Mouse (Mus musculus) heart, adult 11 months (tissue): ENCODE data around the gene Fdxr.

Experiments used
- DNase-seq: peaks from one replicate; pipeline ENCODE4 v3.0.0; 2022

The Fdxr gene

DNA sequence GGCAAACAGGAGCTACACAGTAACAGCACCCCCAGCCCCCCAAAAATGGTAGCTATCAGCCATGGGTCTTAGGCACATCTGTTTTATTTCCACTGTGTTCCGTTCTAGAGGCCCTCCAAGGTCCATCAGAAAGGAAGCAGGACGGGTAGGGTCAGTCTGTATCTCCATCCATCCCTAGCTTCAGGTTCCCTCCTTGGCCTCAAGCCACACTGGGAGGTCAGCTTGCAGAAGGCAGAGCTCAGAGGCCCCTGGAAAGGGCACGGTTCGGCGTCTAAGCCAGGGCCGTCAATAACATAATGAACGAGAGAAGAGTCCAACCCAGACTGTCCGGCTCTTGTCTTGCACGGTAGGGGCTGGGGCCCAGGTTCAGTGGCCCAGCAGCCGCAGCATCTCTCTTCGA is 8.9 kb downstream of the Fdxr start:
- DNase-seq = no peak

DNA sequence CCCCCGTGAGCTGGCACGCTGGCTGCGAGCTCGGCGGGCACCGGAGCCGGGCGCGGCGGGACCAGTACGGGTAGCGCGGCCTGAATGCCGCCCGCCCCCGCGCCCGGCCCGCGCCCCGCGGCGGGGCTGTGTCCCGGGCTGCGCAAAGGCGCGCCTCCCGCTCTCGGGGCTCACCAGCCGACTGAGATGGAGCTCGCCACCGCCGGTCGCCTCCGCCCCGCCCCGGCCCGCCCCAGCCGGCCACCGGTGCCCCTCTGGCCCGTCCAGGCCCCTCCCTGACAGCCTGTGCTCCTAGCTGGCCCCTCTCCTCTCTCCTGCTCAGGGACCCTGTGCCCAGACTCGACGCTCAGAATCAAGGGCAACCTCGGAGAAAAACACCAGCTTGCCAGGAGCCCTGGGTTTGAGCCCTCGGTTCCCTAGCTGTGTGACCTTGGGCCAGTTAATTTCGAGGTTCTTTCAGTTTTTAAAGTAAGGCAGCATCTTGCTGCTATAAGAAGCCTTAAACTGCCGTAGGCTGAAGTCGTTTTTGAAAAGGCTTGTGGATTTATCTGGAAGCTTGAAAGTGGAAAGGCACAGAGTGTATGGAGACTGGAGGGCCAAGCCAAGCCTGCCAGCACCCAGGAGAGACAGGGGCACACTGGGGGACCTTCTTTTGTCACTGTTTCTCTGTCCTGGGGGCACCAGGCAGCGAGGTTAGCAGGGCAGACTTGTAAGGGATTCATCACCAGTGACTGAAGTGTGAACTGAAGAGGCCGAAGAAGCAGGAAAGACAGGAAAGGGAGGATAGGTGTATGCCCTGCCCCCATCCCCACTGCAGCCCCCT is 9.6 kb downstream of the Fdxr start, which contains the start of gene Grin2c:
Gene Grin2c (minus strand): TSS at position 183 of the 823 bp plus-strand sequence.
- DNase-seq = no peak

DNA sequence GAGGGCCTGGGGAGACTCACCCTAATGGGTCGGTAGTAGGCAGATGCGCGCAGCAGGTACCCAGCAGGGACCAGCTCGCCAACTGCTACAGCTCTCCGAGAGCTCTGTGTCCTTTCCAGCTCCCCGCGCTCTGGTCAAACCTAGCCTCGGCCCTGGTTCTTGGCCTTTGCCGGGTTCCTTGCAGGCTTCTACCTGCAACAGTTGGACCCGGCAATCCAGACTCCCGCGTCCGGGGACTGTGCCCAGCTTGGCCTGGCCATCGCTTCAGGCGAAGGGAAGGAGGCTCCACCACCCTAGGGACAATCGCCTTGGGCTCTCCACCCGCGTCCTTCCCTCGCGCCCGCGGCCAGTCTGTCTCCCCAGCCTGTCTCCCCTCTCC is 10.5 kb downstream of the Fdxr start:
- no peak for DNase-seq

DNA sequence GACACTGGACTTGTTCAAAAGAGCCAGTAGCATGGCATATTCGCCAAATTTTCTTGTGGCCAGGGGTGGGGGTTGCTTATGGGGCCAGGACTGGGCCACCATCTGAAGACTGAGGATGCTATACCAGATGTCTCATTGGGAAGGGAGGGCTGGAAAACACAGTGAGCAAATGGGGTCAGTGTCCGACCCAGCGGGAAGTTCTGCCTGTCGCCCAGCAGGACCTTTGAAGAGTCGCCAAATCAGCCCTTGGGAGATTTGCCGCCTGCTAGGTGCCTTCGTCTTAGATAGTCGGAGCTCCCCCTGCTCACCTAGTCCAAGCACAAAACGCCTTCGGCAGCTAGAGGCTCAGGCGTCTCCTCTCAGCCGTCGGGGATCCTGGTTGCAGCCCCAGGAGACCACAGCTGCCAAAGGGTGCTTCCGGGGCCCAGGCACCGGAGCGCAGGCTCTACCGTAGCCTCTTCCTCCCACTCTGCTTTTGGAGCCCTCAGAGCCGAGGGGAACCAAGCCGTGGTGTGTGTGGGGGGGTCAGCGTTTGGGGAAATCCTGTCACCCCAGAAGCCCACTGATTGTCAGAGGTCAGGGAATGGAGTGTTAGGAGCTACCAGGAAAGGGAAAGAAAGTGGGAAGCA is 11.0 kb downstream of the Fdxr start:
- no peak for DNase-seq

DNA sequence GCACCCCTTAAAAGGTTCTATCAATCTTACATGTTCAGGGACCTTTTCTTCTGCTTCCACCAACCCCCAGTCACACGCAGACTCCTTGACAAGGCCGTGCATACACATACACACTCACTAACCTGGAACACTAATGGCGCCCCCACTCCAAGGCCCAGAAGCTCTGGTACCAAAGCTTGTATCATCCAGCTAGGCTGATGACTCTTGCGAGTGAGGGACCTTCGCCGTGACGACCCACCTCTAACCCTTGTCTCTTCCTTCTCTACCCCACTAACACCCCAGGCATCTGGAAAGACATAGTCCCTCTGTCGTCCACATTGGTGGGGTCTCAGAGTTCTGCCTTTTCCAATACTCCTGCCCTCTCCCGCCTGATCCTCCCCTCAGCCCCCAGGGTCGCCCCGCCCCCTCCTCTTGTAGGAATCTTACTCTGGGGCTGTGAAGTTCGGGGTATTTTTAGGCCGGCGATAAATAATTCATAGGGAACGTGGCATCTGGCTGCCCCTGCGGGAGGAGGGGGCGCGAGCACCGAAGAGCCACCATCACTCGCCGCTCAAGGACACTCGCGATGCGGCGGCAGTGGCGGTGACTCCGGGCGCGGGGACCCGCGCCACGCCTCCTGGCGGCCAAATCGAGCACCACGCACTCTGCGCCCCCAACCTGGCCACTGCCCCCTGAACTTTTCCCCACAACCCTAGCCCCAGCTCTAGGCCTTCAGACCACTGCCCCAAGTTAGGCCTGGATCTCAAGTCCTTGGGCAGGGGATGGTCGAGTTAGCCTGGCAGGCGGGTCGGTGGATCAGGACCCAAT is 11.8 kb downstream of the Fdxr start:
- no peak for DNase-seq

DNA sequence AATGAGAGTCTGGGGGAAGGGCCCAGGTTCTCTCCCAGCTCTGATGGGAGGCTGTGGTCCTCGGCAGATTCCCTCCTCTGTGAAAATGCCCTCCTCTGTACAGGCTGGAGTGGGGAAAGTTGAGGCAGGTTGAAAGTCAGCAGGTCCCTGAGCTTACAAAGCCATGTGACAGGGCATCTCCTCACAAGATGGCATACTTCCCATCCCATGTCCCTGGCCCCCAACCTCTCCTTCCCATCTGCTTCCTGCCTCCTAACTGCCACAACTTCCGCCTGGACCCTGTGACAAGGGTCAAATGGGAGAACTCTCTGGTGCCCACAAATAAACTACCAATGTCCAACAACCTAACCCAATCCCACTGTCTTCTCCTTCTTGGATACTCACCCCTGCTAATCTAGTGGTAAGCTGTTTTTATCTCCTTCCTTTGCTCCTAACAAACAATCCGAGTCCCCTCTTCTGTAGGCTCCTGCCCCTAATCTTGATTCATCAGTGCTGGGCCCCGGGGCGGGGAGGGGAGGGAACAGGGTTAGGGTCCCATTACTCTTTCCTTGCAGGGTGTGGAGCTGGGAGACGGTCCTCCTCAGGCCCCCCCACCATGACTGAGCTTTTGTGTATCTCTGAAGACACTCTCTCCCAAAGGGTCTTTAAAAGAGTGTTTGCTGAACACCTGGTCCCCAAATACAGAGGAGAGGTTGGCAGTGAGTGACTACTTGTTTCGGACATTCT is 12.6 kb downstream of the Fdxr start:
- no peak for DNase-seq

DNA sequence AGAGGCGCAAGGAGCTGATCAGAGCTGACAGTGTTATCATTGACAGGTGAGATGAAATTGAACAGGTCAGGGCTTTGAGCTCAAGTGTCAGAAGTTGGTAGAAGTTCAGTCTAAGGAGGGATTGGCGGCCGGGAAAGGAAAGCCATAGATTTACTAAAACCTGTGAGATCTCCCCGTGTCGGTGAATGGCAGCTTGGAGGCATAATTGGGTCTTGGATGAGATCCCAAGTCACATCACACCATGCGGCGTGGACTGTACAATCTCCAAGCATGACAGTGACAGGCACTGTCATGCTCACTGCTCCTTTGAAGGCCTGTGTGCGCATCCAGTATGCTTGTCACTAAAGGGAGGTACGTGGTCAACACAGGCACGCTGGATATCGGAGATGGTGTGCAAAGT is 13.9 kb downstream of the Fdxr start:
- no peak for DNase-seq

DNA sequence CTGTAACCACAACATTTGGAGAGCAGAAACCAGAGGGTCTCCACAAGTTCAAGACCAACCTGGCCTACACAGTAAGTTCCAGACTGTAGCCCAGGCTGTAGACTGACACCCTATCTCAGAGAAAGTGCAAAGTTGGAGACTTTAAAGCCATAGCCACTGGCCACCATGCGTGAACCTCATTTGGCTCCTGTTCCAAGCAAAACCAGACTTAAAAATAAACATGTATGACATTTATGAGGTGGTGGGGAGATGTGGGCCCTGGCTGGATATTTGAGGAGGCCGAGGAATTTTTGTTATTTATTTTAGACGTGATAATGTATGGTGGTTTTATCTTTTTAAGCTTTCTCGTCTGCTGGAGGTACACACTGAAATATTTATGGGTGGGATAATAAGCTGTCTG is 17.7 kb downstream of the Fdxr start:
- DNase-seq = no peak

DNA sequence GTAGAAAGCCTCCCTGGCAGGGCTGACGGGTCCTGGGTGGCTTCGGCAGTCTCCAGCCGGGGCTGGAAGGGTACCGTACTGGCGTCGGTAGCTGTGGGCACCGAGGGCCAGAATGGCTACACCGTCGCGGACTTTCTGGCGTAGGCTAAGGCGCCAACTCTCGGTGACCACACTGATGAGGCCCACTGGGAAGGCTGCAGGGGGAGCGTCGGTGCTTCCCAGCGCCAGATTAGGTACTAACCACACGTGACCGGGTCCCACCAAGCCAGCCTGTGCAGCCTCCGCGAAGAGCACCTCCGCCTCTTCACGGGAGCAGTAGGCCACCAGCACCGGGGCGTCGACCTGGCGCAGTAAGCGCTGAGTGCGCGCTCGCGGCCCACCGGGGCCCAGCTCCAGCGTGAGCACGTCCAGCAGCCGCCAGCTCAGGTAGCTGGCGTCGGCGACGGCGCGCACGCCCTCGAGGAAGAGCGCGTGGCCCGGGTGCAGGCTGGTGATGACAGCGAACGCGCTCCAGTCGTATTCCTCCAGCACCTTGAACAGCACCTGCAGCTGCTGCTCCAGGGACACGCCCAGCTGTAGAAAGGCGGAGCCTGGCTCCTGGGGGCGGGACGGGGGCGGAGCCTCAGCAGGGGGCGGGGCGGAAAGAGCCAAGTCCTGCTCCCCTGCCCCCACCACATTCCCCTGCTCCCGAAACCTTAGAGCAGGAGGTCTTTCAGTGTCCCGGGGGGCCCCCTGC is 18.9 kb downstream of the Fdxr start:
- no peak for DNase-seq

DNA sequence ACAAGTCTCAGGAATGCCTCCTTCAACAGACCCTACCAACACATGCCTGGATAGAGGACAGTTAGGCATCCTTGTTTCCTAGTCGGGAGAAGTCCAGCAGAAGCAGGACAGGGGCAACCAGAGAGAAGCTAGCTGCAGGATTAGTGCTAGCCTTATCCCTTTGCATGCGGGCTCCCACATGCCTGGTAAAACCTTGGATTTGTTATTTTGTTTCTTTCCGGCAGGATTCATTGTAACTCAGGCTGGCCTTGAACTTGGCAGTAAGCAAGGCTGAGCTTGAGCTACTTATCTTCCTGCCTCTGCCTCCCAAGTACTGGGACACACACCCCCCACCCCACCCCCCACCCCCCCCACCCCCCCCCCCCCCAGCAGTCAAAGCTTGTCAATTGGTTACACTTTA is 25.6 kb downstream of the Fdxr start:
- no peak for DNase-seq

DNA sequence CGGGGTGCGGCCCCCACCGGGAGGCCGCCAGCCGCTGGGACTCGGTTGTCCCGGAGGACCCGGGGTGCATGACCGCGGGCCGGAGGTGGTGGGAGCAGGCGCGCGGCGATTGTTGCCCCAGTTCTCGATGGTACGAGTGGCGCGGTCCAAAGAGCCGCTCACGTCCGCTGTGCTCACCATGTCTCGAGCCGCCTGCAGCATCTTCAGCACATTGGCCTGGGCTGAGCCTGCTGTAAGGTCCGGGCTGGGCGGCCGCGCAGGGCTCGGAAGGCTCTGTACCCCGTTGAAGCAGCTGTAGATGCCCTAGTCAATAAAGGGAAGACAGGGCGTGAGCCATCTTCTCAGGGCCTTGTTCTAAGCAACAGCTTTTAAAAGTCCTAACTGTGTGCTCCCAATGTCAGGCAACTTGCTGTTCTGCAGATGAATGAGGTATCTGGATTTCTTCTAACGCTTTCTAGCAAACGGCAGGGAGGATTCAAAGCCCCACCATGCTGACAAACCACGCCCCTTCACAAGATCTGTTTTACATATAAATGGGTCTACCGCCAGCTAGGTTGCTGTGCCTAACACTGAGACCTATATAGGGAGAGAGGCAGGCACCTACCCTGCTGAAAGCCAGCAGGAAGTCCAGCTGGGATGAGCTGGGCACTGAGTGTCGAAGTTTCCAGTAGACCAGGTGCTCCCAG is 26.3 kb downstream of the Fdxr start:
- no peak for DNase-seq

DNA sequence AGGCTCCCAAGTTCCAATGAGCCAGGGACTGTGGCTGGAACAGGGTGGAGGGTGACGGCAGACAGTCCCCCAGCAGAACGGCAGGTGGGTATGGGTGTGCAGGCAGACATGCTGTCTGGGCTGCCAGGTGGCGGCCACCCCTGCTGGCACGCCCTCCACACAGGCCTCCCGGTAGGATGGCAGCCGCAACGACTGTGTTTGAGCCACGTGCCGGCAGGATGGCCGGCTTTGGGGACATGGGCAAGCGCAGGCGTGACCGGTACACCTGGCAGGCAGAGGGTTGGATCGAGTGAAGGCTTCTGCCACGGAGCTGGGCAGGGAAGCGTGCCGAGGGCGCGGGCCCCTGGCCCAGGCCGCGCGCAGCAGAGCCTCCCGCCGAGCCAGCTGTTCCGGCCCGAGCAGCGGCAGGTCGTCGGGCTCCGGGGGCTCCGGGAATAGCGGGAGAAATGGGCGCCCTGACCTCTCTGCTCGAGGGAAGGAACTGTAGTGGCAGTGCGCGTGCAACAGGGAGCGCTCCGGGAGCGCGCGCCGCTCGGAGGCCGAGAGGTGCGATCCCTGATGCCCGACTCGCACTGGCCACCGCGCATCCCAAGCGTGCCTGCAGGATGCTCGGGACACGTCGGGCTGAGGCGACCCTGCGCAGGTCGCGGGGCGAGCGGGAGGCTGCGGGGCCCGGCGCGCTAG is 27.0 kb downstream of the Fdxr start:
- no peak for DNase-seq

DNA sequence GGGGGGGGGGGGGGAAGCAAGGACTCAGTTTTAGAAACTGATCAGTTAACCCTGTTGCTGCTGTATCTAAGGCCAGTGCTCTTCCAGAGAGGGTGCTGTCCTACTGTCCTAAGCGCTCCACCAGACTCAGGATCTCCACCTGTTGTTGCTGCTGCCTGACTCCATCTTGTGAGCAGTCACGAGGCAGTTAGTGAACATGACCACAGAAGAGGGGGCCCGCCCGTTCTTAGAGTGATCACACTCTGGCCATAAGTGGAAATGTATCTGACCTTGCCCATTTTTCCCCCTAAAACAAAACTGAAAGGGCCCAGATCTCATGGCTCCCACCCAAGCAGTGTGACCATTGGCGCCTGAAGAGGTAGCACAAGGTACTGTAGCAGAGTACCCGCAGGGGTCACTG is 28.9 kb downstream of the Fdxr start:
- DNase-seq = no peak

DNA sequence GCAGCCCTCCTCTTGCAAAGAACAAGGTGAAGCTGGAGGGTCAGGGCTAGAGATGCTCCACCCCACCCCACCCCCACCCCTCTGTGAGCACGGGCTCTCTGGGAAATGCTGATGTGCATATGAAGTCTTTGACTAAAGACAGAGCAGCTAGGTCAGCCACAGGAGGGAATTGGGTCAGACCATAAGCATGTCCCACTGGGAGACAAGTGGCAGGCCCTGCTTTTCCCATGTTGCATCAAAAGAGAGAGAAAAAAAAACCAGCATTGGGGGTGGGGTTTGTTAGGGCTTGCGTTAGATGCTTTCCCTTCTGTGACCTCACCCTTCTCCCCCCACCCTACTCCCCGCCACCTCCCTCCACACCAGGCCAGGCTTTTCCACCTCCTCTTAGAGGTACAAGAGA is 29.6 kb downstream of the Fdxr start:
- DNase-seq = no peak

DNA sequence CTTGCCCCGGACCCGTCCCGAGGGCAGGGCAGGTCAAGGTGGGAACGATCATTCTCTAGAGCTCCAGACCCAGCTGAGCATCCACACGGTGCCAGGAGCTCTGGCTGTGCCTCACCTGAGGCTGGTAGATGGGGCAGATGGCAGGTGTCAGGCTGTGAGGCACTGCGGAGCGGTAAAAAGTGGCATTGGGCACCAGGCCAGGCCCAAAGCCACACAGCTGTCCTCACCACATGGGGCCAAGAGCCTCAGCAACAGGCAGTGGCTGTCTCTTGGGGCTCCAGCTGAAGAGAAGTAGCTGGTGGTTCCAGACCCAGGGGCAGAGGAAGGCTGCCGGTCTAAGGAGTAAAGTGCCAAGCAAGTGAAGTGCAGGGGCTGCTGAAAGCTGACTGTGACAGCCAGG is 30.5 kb downstream of the Fdxr start:
- DNase-seq = no peak

DNA sequence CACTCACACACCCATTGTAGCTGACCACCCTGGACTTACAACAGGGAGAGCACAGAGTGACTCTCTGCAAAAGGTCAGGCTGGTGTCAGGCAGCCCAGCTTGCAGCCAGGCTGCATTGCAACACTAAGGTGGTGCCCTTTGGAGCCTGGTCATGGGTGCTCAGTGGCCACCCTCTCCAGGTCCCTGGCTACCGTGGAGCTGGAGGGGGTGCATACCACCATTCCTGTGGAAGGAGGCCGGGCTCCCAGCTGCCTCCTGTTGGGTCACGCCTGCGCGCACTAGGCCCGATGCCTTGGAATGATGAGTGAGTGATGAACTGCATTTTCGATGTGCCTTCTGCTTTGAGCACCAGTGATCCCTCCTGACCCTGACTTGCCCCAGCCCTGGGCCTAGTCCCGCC is 32.0 kb downstream of the Fdxr start:
- no peak for DNase-seq

DNA sequence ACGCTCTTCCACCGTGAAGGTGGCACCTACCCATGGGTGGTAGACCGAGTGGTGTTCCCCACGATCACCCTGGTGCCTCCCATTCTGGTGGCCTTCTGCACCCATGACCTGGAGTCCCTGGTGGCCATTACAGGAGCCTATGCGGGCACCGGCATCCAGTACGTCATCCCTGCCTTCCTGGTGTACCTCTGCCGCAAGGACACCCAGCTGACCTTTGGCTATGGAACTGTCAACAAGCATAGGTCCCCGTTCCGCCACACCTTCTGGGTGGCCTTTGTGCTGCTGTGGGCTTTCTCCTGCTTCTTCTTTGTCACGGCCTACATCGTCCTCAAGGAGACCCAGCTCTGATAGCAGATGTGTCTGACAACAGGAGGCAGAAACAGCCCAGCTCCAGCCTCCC is 33.1 kb downstream of the Fdxr start:
- DNase-seq = no peak

DNA sequence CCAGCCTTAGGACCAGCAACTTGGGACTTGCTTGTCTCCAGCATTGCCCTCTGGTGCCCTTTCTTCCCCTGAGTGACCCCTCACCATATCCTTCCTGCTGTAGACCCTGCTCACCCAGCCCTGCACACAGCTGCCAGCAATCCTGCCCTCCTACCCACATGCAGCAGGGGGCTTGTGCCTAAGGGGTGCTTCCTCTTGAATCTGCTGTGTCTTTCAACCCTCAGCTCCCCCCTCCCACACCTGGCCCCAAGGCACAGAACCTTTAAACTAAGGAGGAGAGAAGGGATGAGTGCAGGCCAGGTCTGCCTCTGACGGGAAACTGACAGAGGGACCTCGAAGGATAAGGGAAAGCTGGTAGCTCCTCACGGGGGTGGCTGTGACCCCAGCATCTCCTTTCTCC is 34.1 kb downstream of the Fdxr start:
- DNase-seq = no peak

DNA sequence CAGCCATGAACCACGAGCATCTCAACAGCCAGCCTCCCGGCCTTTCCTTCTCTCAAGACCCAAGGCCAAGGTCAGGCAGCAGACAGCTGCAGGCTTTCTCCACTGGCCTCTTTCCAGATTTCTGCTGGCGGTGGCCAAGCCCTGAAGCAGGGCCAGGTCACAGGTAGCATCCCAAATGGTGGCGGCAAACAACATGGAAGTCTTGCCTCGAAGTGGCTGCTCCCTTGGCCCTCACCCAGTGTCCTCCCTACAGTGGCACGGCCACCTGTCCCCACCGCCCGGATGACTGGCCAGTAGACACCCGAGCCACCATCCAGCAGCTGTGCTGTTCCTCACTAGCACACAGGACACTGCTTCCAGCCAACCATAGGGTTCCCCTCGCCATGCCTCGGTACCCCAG is 35.4 kb downstream of the Fdxr start:
- no peak for DNase-seq

DNA sequence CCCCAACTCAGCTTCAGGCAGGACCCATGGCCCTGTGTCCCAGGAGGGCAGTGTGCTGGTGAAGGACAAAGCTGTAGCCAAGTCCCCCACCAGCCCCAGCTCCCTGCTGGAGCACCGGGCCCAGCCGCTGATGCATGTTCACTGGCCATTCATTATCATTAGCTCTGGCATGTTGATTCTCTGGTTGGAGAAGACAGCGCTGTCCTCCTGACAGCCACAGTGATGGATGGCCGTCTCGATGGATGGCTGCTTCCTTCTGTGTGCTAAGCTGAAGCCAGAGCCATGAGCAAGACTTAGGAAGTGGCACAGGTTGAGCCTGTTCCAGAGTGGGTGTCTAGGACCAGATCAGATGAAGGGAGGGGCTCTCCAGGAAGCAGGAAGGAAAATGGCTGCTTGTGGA is 40.3 kb downstream of the Fdxr start:
- no peak for DNase-seq

DNA sequence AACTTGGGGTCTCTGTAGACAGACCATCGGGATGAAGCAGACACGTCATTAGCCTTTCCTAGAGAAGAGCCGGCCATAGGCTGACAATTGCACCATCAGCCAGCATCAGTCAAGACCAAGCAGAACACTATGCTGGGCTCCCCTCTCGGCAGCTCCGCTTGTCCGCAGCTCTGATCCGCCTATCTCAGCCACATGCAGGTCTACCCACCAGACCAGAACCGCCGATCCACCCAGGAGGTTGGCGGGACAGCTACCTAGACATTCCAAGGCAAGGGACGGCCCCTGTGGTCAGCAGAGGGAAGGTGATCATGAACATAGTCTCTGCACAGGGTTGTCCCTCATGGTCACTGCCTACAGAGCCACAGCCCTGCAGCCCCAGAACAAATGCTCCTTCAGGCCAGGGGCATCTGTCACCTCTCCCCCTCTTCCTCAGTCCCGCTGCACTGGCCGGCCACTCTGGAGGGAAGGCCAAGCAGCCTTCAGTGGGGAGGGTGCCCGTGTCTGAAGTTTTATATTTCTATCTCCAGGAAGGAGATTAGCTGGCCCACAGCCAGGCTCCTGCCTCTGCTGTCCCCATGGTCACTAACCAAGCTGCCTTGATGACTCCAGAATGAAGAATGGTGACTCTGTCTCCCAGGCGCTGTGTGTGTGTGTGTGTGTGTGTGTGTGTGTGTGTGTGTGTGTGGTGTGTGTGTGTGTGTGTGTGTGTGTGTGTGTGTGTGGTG is 42.4 kb downstream of the Fdxr start:
- no peak for DNase-seq
